Mouse (Mus musculus) heart, postnatal 0 days (tissue): ENCODE data around the gene Gm3854. TPM values are rescaled to one million over a fixed set of nuclear protein-coding genes. Genes with fewer than 3 reads are reported as not detected.

Experiments
- ATAC-seq: fragments of 200-750 bp; cut with Nextera tagmentation; 2 replicates; pipeline ENCODE4 v1.8.0; 2017; ENCODE audit warnings: low read depth, moderate number of reproducible peaks, moderate library complexity; ENCODE audit not compliant: insufficient read depth
- DNase-seq: peaks from one replicate; pipeline ENCODE4 v3.0.0-alpha.2; 2016; ENCODE audit warnings: low spot score
- H3K27ac ChIP-seq: fragments of 300-500 bp; sonication (generic); 2 replicates; pipeline ENCODE4 v1.5.1; 2014; ENCODE audit warnings: low read depth, mild to moderate bottlenecking
- H3K27me3 ChIP-seq: fragments of 300-500 bp; sonication (generic); 2 replicates; pipeline ENCODE4 v1.6.1; 2014; ENCODE audit warnings: low read length, mixed read lengths; ENCODE audit not compliant: control insufficient read depth, insufficient read depth
- H3K36me3 ChIP-seq: fragments of 300-500 bp; sonication (generic); replicated peaks from 2 replicates; pipeline ENCODE4 v1.6.1; 2014; ENCODE audit warnings: low read length, mixed read lengths; ENCODE audit not compliant: control insufficient read depth, insufficient read depth
- H3K4me1 ChIP-seq: fragments of 300-500 bp; sonication (generic); 2 replicates; pipeline ENCODE4 v1.6.1; 2014; ENCODE audit warnings: antibody characterized with exemption; ENCODE audit not compliant: control insufficient read depth, insufficient read depth
- H3K4me2 ChIP-seq: fragments of 300-500 bp; sonication (generic); 2 replicates; pipeline ENCODE4 v1.6.1; 2014; ENCODE audit warnings: low read depth, mild to moderate bottlenecking, low read length, moderate library complexity
- H3K4me3 ChIP-seq: fragments of 300-500 bp; sonication (generic); 2 replicates; pipeline ENCODE4 v1.5.1; 2014; ENCODE audit warnings: low read depth, low read length
- H3K9ac ChIP-seq: fragments of 300-500 bp; sonication (generic); replicated peaks from 2 replicates; pipeline ENCODE4 v1.6.1; 2014; ENCODE audit warnings: low read depth, low read length, mixed read lengths
- H3K9me3 ChIP-seq: fragments of 300-500 bp; sonication (generic); replicated peaks from 2 replicates; pipeline ENCODE4 v1.6.1; 2016; ENCODE audit warnings: low read length; ENCODE audit not compliant: control insufficient read depth
- CTCF ChIP-seq: IDR thresholded peaks from 2 replicates; pipeline ENCODE4 v1.5.1; 2016; ENCODE audit warnings: antibody characterized with exemption, control low read depth, low read depth
- EP300 ChIP-seq: IDR thresholded peaks from 2 replicates; pipeline ENCODE4 v1.6.1; 2016; ENCODE audit warnings: antibody characterized with exemption, low read depth
- WGBS: fragments of 180-500 bp; shearing (Covaris S2); extraction: QIAGEN DNeasy Blood & Tissue Kit; methylation state at CpG from one replicate; pipeline ENCODE4 v1.1.7; 2014; 5-methylcytosine and 5-hydroxymethylcytosine counted together
- polyA plus RNA-seq: library from polyadenylated mRNA; unstranded; fragments of >200 nt; fragmentation: Nextera tagmentation; extraction: Ambion mirVana; gene quantifications from 2 replicates; pipeline ENCODE4 v1.2.1, GENCODE M21; 2015
- total RNA-seq: library from RNA; depleted of rRNA; stranded (reverse); fragments of >200 nt; gene quantifications from 2 replicates; pipeline ENCODE4 v1.2.3, GENCODE M21; 2014; ENCODE audit warnings: low replicate concordance

Gene Gm3854
- total and polyA plus RNA-seq, 2 experiments from 2014 or later = 0.44 TPM; not detected in 1

DNA sequence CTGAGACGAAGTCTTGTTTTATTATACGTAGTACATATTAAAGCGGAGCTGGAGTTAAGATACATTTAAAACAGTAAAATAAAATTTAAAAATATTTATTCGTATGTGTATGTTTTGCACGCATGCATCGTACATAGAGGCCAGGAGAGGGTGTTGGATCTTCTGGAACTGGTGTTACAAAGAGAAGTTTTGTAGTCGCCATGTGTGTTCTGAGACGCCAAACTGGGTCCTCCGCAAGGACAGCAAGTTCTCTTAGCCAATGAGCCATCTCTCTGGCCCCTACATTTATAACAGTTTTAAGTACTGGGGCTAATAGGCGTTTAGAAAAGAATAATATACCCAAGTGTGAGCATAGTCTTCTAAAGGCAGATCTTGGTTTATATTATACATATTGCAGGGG is 565 bp downstream of the Gm3854 start:
- no peak for TF ChIP-seq CTCF
- no peak for TF ChIP-seq EP300
- Histone ChIP-seq H3K4me1 (no peaks in the 10 kb centered on the region), H3K4me3 (peak overlapping the region; percentile 73), H3K9ac (0 out of 2 replicates have a peak overlapping the region, but pooled peaks have one; percentile 29), H3K4me2 (peak overlapping the region; percentile 67), H3K27me3 (no peaks in the 10 kb centered on the region), H3K9me3 (no peaks in the 10 kb centered on the region), H3K36me3 (no peaks in the 10 kb centered on the region), H3K27ac (no peak overlapping the region)
- ATAC-seq (no peak), DNase-seq (no peak)
- 30% methylated on average over 10 of the region's 10 CpGs for WGBS

DNA sequence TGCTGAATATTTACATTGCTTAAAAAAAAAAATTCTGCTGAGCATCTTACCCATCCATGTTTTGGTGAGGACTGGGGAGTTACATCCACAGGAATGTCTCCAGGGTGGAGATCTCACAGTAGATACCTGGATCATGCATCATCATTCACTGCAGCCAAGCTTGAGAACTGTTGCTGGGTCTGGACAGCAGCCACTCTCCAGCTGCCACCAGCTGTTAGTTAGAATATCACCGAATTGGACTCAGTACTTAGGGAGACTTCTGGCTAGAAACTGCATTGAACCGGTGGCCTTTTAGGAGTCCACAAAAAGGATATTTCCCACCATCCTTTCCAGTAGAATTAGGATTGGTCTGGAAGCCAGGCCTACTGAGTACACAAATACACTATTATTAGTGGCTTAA is 14.6 kb downstream of the Gm3854 start:
- 63% methylated on average over 2 of the region's 2 CpGs for WGBS
- Histone ChIP-seq H3K4me3 (no peak overlapping the region), H3K9me3 (no peaks in the 10 kb centered on the region), H3K9ac (no peak overlapping the region), H3K4me2 (no peak overlapping the region), H3K4me1 (no peaks in the 10 kb centered on the region), H3K27ac (no peak overlapping the region), H3K36me3 (no peaks in the 10 kb centered on the region), H3K27me3 (no peaks in the 10 kb centered on the region)
- no peak for ATAC-seq
- TF ChIP-seq CTCF (no peak), EP300 (no peak)
- DNase-seq = no peak

DNA sequence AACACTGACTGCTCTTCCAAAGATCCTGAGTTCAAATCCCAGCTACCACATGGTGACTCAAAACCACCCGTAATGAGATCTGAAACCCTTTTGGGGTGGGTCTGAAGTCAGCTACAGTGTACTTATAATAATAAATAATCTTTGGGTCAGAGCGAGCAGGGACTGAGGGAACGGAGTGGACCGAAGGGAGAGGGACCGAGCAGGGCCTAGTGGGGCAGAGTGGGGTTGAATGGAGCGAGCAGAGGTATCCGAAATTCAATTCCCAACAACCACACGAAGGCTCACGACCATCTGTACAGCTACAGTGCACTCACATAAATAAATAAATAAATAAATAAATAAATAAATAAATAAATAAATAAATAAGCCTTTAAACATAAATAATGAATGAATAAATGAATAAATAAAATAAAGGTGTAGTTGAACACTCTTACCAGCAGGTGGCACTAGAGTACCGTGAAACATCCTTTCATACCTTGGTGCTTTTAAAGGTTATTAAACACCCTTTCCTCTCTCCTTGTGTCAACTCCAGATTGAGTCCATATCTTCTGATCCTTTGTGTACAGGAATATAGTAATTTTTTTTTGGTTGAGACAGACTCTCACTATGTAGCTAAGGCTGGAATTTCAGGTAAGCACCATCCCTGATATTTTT is 15.5 kb downstream of the Gm3854 start:
- ATAC-seq (no peak), DNase-seq (peak; percentile 85)
- H3K4me1 ChIP-seq = peaks cover 4% of the 10 kb centered on the region; the same call in 1 of the 2 replicates
- no peak overlapping the region for H3K9ac ChIP-seq
- 49% methylated on average over 10 of the region's 10 CpGs for WGBS
- H3K4me3 ChIP-seq = no peak overlapping the region
- no peak for TF ChIP-seq EP300
- TF ChIP-seq CTCF = peak; percentile 74
- H3K9me3 ChIP-seq = no peaks in the 10 kb centered on the region
- H3K36me3 ChIP-seq = no peaks in the 10 kb centered on the region
- no peak overlapping the region for H3K4me2 ChIP-seq
- H3K27ac ChIP-seq = no peak overlapping the region
- no peaks in the 10 kb centered on the region for H3K27me3 ChIP-seq

DNA sequence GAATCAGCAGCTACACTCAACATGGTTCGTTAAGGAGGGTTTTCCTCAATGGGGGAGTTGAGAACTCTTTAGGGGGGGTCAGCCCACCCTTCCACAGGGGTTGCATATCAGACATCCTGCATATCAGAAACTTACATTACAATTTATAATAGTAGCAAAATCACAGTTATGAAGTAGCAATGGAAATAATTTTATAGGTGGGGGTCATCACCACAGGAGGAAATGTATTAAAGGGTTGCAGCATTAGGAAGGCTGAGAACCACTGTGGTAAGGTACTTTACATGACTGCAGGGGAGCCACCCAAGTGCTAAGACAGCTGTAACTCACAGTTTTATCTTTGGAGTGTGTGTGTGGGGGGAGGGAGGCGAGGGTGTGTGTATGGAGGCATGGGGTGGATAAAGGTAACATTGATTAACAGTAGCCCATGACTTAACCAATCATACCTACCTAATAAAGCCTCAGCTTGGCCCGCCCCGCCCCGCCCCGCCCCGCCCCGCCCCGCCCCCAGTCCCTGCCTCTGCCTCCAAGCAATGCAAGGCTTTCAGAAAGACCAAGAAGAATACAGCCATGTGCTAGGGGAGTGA is 17.0 kb downstream of the Gm3854 start:
- H3K9ac ChIP-seq = no peak overlapping the region
- no peak overlapping the region for H3K4me3 ChIP-seq
- H3K4me2 ChIP-seq = no peak overlapping the region
- H3K27me3 ChIP-seq = no peaks in the 10 kb centered on the region
- TF ChIP-seq CTCF = no peak
- no peak for TF ChIP-seq EP300
- peaks cover 4% of the 10 kb centered on the region; the same call in 1 of the 2 replicates for H3K4me1 ChIP-seq
- no peak overlapping the region for H3K27ac ChIP-seq
- no peaks in the 10 kb centered on the region for H3K36me3 ChIP-seq
- ATAC-seq (no peak), DNase-seq (no peak)
- WGBS = 12% methylated on average over 9 of the region's 9 CpGs
- H3K9me3 ChIP-seq = no peaks in the 10 kb centered on the region

DNA sequence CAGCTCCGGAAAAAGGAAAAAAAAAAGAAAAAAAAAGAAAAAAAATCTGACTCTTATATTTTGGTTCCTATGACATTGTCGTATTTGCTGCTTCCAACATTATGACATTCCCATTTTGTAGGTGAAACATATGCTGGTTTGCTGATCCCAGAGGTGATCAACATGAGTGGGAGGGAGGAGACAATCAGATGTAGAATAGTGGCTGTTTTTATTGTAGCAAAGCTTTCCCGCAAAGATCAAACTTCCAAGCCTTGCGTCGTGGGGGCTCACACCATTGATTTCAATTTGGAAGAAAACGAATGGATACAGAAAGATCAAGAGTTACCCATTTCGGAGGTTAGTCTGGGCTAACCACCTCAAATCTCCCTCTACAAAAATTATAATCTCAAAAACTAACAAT is 18.2 kb downstream of the Gm3854 start:
- ATAC-seq (no peak), DNase-seq (no peak)
- peak overlapping the region; percentile 71 for H3K4me2 ChIP-seq
- H3K36me3 ChIP-seq = no peaks in the 10 kb centered on the region
- H3K4me1 ChIP-seq = peaks cover 4% of the 10 kb centered on the region; the same call in 1 of the 2 replicates
- no peaks in the 10 kb centered on the region for H3K9me3 ChIP-seq
- no peaks in the 10 kb centered on the region for H3K27me3 ChIP-seq
- TF ChIP-seq CTCF (no peak), EP300 (no peak)
- peak overlapping the region; percentile 53 for H3K4me3 ChIP-seq
- peak overlapping the region; percentile 55 for H3K9ac ChIP-seq
- 27% methylated on average over 7 of the region's 7 CpGs for WGBS
- H3K27ac ChIP-seq = peak overlapping the region; percentile 80
